Mouse (Mus musculus) forelimb bud, embryonic 11.5 days (tissue): ENCODE data around the gene Mlf2.
A peak's percentile ranks its signal among the peaks of the same experiment; 100 is the strongest.

Source experiments
- DNase-seq: peaks from one replicate; pipeline ENCODE4 v3.0.0-alpha.2; 2012; ENCODE audit warnings: low read depth, low spot score

Mlf2 gene

GRCm38 (mm10) chr6:124932314-124932695 is 1.1 kb downstream of the Mlf2 start:
- no peak for DNase-seq

GRCm38 (mm10) chr6:124933127-124933526 is 1.9 kb downstream of the Mlf2 start:
- no peak for DNase-seq

- no peak for DNase-seq
Measured at GRCm38 (mm10) chr6:124934670-124935069, 3.5 kb downstream of the Mlf2 start.

- DNase-seq, result no peak
Measured at GRCm38 (mm10) chr6:124936681-124937080, 5.5 kb downstream of the Mlf2 start.

- DNase-seq, result no peak
Measured at GRCm38 (mm10) chr6:124937493-124937892, 6.3 kb downstream of the Mlf2 start.

GRCm38 (mm10) chr6:124938554-124938953 is 7.4 kb downstream of the Mlf2 start:
- DNase-seq, result no peak

- no peak for DNase-seq
Measured at GRCm38 (mm10) chr6:124941679-124942078, 10.5 kb downstream of the Mlf2 start.

GRCm38 (mm10) chr6:124943526-124943925 is 12.3 kb downstream of the Mlf2 start:
- DNase-seq, result no peak

- DNase-seq, result no peak
Measured at GRCm38 (mm10) chr6:124953991-124954715, 23.0 kb downstream of the Mlf2 start.

- no peak for DNase-seq
Measured at GRCm38 (mm10) chr6:124955212-124955611, 24.0 kb downstream of the Mlf2 start.

GRCm38 (mm10) chr6:124958127-124958526 is 26.9 kb downstream of the Mlf2 start:
- no peak for DNase-seq

GRCm38 (mm10) chr6:124959960-124960359 is 28.8 kb downstream of the Mlf2 start:
- no peak for DNase-seq

- DNase-seq, result no peak
Measured at GRCm38 (mm10) chr6:124961021-124961420, 29.8 kb downstream of the Mlf2 start.

- no peak for DNase-seq
Measured at GRCm38 (mm10) chr6:124964638-124965037, 33.5 kb downstream of the Mlf2 start.

GRCm38 (mm10) chr6:124965088-124965719 is 34.0 kb downstream of the Mlf2 start, which contains the start of gene Cops7a:
Gene Cops7a (minus strand): TSS chr6:124965538.
- peak; percentile 90 for DNase-seq

GRCm38 (mm10) chr6:124965747-124966146 is 34.6 kb downstream of the Mlf2 start:
- DNase-seq, result no peak

GRCm38 (mm10) chr6:124966466-124967118 is 35.4 kb downstream of the Mlf2 start:
- no peak for DNase-seq

GRCm38 (mm10) chr6:124967766-124968165 is 36.6 kb downstream of the Mlf2 start:
- peak; percentile 72 for DNase-seq
